Mouse (Mus musculus): ENCODE results near the gene Grik5.

Gene Grik5

GRCm38 (mm10) chr7:25003820-25004388, 68.2 kb downstream of the Grik5 start:
- no peak for TF ChIP-seq POU5F1 (IDR thresholded peaks at IDR 0.05; ENCODE audit: borderline replicate concordance, low read length)
- TF ChIP-seq CTCF (conservative IDR thresholded peaks at IDR 0.05; ENCODE audit: low read length) = no peak
- no peak for TF ChIP-seq NANOG (IDR thresholded peaks at IDR 0.05; ENCODE audit: borderline replicate concordance, low read length)
- peaks cover 65% of the 10 kb centered on the region for H3K27me3 ChIP-seq (ENCODE audit: insufficient read depth, low read length)
- peaks cover 71% of the 10 kb centered on the region for H3K4me1 ChIP-seq (replicated peaks; ENCODE audit: low read depth, low read length)
- no peaks in the 10 kb centered on the region for H3K9me3 ChIP-seq (ENCODE audit: low read length)
- 0 out of 2 replicates have a peak overlapping the region, but pooled peaks have one; percentile 10 for H3K4me3 ChIP-seq (replicated peaks; ENCODE audit: low read length)
- peaks cover 10% of the 10 kb centered on the region for H3K36me3 ChIP-seq (ENCODE audit: insufficient read depth, low read length)

GRCm38 (mm10) chr7:25003291-25003690, 68.9 kb downstream of the Grik5 start:
- H3K36me3 ChIP-seq (ENCODE audit: insufficient read depth, low read length) = peaks cover 15% of the 10 kb centered on the region
- H3K27me3 ChIP-seq (ENCODE audit: insufficient read depth, low read length) = peaks cover 60% of the 10 kb centered on the region
- no peak for TF ChIP-seq NANOG (IDR thresholded peaks at IDR 0.05; ENCODE audit: borderline replicate concordance, low read length)
- TF ChIP-seq CTCF (conservative IDR thresholded peaks at IDR 0.05; ENCODE audit: low read length) = no peak
- TF ChIP-seq POU5F1 (IDR thresholded peaks at IDR 0.05; ENCODE audit: borderline replicate concordance, low read length) = no peak
- peaks cover 66% of the 10 kb centered on the region for H3K4me1 ChIP-seq (replicated peaks; ENCODE audit: low read depth, low read length)
- H3K4me3 ChIP-seq (replicated peaks; ENCODE audit: low read length) = peak overlapping the region; percentile 10; the same call in 1 of the 2 replicates
- H3K9me3 ChIP-seq (ENCODE audit: low read length) = no peaks in the 10 kb centered on the region

DNA sequence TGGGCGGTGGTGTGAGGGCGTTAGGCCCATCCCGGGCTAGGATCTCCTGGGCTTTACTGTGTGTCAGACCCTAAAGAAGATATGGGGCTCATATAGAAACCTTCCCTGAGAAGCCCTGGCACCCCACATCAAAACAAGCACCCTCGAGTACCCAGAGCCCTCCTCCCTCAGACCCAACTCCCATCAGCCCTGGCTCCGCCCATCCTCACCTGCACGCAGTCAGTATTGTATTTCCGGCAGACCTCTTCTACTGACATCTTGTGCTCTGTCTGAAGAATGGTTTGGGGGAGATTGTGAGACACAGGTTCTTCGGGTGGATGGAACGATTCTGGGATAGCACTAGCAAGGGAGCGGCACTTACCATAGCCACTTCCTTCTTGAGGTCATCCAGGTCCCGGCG, 71.4 kb downstream of the Grik5 start:
- H3K36me3 ChIP-seq (ENCODE audit: insufficient read depth, low read length) = peaks cover 34% of the 10 kb centered on the region
- TF ChIP-seq CTCF (conservative IDR thresholded peaks at IDR 0.05; ENCODE audit: low read length) (no peak), NANOG (IDR thresholded peaks at IDR 0.05; ENCODE audit: borderline replicate concordance, low read length) (no peak), POU5F1 (IDR thresholded peaks at IDR 0.05; ENCODE audit: borderline replicate concordance, low read length) (no peak)

GRCm38 (mm10) chr7:25000211-25000610, 71.9 kb downstream of the Grik5 start:
- peaks cover 37% of the 10 kb centered on the region for H3K36me3 ChIP-seq (ENCODE audit: insufficient read depth, low read length)
- H3K9me3 ChIP-seq (ENCODE audit: low read length) = no peaks in the 10 kb centered on the region
- H3K4me1 ChIP-seq (replicated peaks; ENCODE audit: low read depth, low read length) = peaks cover 47% of the 10 kb centered on the region
- peak overlapping the region; percentile 20; the same call in 1 of the 2 replicates for H3K4me3 ChIP-seq (replicated peaks; ENCODE audit: low read length)
- no peak for TF ChIP-seq CTCF (conservative IDR thresholded peaks at IDR 0.05; ENCODE audit: low read length)
- no peak for TF ChIP-seq NANOG (IDR thresholded peaks at IDR 0.05; ENCODE audit: borderline replicate concordance, low read length)
- no peak for TF ChIP-seq POU5F1 (IDR thresholded peaks at IDR 0.05; ENCODE audit: borderline replicate concordance, low read length)
- H3K27me3 ChIP-seq (ENCODE audit: insufficient read depth, low read length) = peaks cover 33% of the 10 kb centered on the region

More for the DNA sequence above, 71.4 kb downstream of the Grik5 start:
- peaks cover 51% of the 10 kb centered on the region for H3K4me1 ChIP-seq (replicated peaks; ENCODE audit: low read depth, low read length)
- peak overlapping the region; percentile 20; the same call in 1 of the 2 replicates for H3K4me3 ChIP-seq (replicated peaks; ENCODE audit: low read length)
- no peaks in the 10 kb centered on the region for H3K9me3 ChIP-seq (ENCODE audit: low read length)
- peaks cover 35% of the 10 kb centered on the region for H3K27me3 ChIP-seq (ENCODE audit: insufficient read depth, low read length)

- TF ChIP-seq CTCF (conservative IDR thresholded peaks at IDR 0.05; ENCODE audit: low read length) (no peak), NANOG (IDR thresholded peaks at IDR 0.05; ENCODE audit: borderline replicate concordance, low read length) (no peak)
- H3K9me3 ChIP-seq (ENCODE audit: low read length) = peaks cover 8% of the 10 kb centered on the region; the same call in 1 of the 2 replicates
- no peak overlapping the region for H3K4me3 ChIP-seq (replicated peaks; ENCODE audit: low read length)
These were observed 79.1 kb downstream of the Grik5 start for GRCm38 (mm10) chr7:24993081-24993480.

GRCm38 (mm10) chr7:24990478-24990877, 81.7 kb downstream of the Grik5 start:
- no peak overlapping the region for H3K4me3 ChIP-seq (replicated peaks; ENCODE audit: low read length)
- H3K27me3 ChIP-seq (ENCODE audit: insufficient read depth, low read length) = peaks cover 26% of the 10 kb centered on the region
- TF ChIP-seq CTCF (conservative IDR thresholded peaks at IDR 0.05; ENCODE audit: low read length) (no peak), NANOG (IDR thresholded peaks at IDR 0.05; ENCODE audit: borderline replicate concordance, low read length) (no peak), POU5F1 (IDR thresholded peaks at IDR 0.05; ENCODE audit: borderline replicate concordance, low read length) (no peak)
- peaks cover 68% of the 10 kb centered on the region for H3K36me3 ChIP-seq (ENCODE audit: insufficient read depth, low read length)
- peaks cover 31% of the 10 kb centered on the region for H3K4me1 ChIP-seq (replicated peaks; ENCODE audit: low read depth, low read length)
- peaks cover 8% of the 10 kb centered on the region; the same call in 1 of the 2 replicates for H3K9me3 ChIP-seq (ENCODE audit: low read length)

More at GRCm38 (mm10) chr7:24993081-24993480, 79.1 kb downstream of the Grik5 start:
- H3K36me3 ChIP-seq (ENCODE audit: insufficient read depth, low read length) = peaks cover 70% of the 10 kb centered on the region
- H3K27me3 ChIP-seq (ENCODE audit: insufficient read depth, low read length) = peaks cover 29% of the 10 kb centered on the region
- peaks cover 35% of the 10 kb centered on the region for H3K4me1 ChIP-seq (replicated peaks; ENCODE audit: low read depth, low read length)

DNA sequence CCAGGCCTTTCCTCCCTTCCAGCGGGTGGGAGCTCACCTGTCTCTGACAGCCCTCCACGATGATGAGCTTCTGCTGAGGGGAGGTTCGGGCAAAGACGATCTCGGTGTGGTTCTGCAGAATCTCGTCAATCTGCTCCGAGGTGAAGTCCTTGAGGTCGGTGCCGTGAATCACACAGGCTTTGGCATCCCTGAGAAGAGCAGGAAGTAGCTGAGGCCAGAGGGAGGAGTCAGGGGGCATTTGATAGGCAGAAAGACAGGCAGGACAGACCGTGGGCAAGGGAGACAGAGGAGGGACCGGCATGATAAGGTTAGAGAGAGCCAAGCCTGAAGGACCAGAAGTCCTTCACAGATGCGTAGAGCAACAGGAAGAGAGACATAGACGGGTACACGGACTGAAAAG, 84.2 kb downstream of the Grik5 start:
- peaks cover 28% of the 10 kb centered on the region for H3K4me1 ChIP-seq (replicated peaks; ENCODE audit: low read depth, low read length)
- H3K9me3 ChIP-seq (ENCODE audit: low read length) = peaks cover 8% of the 10 kb centered on the region; the same call in 1 of the 2 replicates
- H3K36me3 ChIP-seq (ENCODE audit: insufficient read depth, low read length) = peaks cover 65% of the 10 kb centered on the region
- no peak overlapping the region for H3K4me3 ChIP-seq (replicated peaks; ENCODE audit: low read length)
- no peak for TF ChIP-seq POU5F1 (IDR thresholded peaks at IDR 0.05; ENCODE audit: borderline replicate concordance, low read length)
- TF ChIP-seq NANOG (IDR thresholded peaks at IDR 0.05; ENCODE audit: borderline replicate concordance, low read length) = no peak
- TF ChIP-seq CTCF (conservative IDR thresholded peaks at IDR 0.05; ENCODE audit: low read length) = no peak
- peaks cover 8% of the 10 kb centered on the region for H3K27me3 ChIP-seq (ENCODE audit: insufficient read depth, low read length)

GRCm38 (mm10) chr7:24985799-24986198, 86.3 kb downstream of the Grik5 start:
- H3K36me3 ChIP-seq (ENCODE audit: insufficient read depth, low read length) = peaks cover 65% of the 10 kb centered on the region
- H3K9me3 ChIP-seq (ENCODE audit: low read length) = peaks cover 8% of the 10 kb centered on the region; the same call in 1 of the 2 replicates
- H3K4me3 ChIP-seq (replicated peaks; ENCODE audit: low read length) = no peak overlapping the region
- H3K27me3 ChIP-seq (ENCODE audit: insufficient read depth, low read length) = no peaks in the 10 kb centered on the region
- peaks cover 24% of the 10 kb centered on the region for H3K4me1 ChIP-seq (replicated peaks; ENCODE audit: low read depth, low read length)
- TF ChIP-seq CTCF (conservative IDR thresholded peaks at IDR 0.05; ENCODE audit: low read length) (peak; percentile 62), POU5F1 (IDR thresholded peaks at IDR 0.05; ENCODE audit: borderline replicate concordance, low read length) (no peak), NANOG (IDR thresholded peaks at IDR 0.05; ENCODE audit: borderline replicate concordance, low read length) (no peak)

Measured in E14TG2a.4 (cell line).